Mouse (Mus musculus) testis, adult 2 months (tissue): ENCODE data around the gene Rhbdd1. TPM values are rescaled to one million over a fixed set of nuclear protein-coding genes. Genes with fewer than 3 reads are reported as not detected.

Experiments
- H3K27ac ChIP-seq: fragments of 200-500 bp; 2 replicates; pipeline ENCODE4 v1.5.1; 2012; ENCODE audit warnings: low read depth, low read length; ENCODE audit not compliant: control insufficient read depth, insufficient read depth
- H3K27me3 ChIP-seq: fragments of 200-500 bp; 2 replicates; pipeline ENCODE4 v1.6.1; 2012; ENCODE audit warnings: mild to moderate bottlenecking, low read length, moderate library complexity; ENCODE audit not compliant: control insufficient read depth, insufficient read depth
- H3K36me3 ChIP-seq: fragments of 200-500 bp; 2 replicates; pipeline ENCODE4 v1.6.1; 2012; ENCODE audit warnings: mild to moderate bottlenecking, low read length; ENCODE audit not compliant: control insufficient read depth, insufficient read depth
- H3K4me1 ChIP-seq: fragments of 200-500 bp; 2 replicates; pipeline ENCODE4 v1.6.1; 2012; ENCODE audit warnings: low read length; ENCODE audit not compliant: control insufficient read depth, insufficient read depth
- H3K4me3 ChIP-seq: fragments of 200-500 bp; 2 replicates; pipeline ENCODE4 v1.5.1; 2012; ENCODE audit warnings: low read depth, mild to moderate bottlenecking, low read length, moderate library complexity, mixed read lengths; ENCODE audit not compliant: control insufficient read depth
- CTCF ChIP-seq: fragments of 200-500 bp; IDR thresholded peaks from 2 replicates; pipeline ENCODE4 v1.5.1; 2012; ENCODE audit warnings: low read depth, mild to moderate bottlenecking, inconsistent platforms, low read length, moderate library complexity; ENCODE audit not compliant: control insufficient read depth, insufficient read depth, insufficient replicate concordance
- POLR2A ChIP-seq: fragments of 200-500 bp; IDR thresholded peaks from 2 replicates; pipeline ENCODE4 v1.6.1; 2012; ENCODE audit warnings: low read depth, mild to moderate bottlenecking, inconsistent platforms, low read length, moderate library complexity; ENCODE audit not compliant: control insufficient read depth
- polyA plus RNA-seq: library from polyadenylated mRNA; depleted of rRNA; stranded (reverse); fragments of >200 nt; gene quantifications from 2 replicates; pipeline ENCODE4 v1.2.3, GENCODE M21; 2012

Rhbdd1 gene
- polyA plus RNA-seq, 1 experiment, result 46.4 TPM

- no peak for TF ChIP-seq POLR2A
- TF ChIP-seq CTCF, result no peak
- Histone ChIP-seq H3K36me3 (no peaks in the 10 kb centered on the region), H3K4me3 (no peak overlapping the region), H3K4me1 (peaks cover 22% of the 10 kb centered on the region), H3K27ac (no peak overlapping the region), H3K27me3 (no peaks in the 10 kb centered on the region)
Measured at GRCm38 (mm10) chr1:82287776-82288325, 28.4 kb upstream of the Rhbdd1 start.

- no peak for TF ChIP-seq POLR2A
- TF ChIP-seq CTCF, result no peak
- Histone ChIP-seq H3K27ac (no peak overlapping the region), H3K27me3 (no peaks in the 10 kb centered on the region), H3K4me3 (no peak overlapping the region; the same call in 1 of the 2 replicates), H3K4me1 (peaks cover 20% of the 10 kb centered on the region), H3K36me3 (no peaks in the 10 kb centered on the region)
Measured at GRCm38 (mm10) chr1:82288421-82288990, 27.7 kb upstream of the Rhbdd1 start.

GRCm38 (mm10) chr1:82289116-82289989 lies 26.9 kb upstream of the Rhbdd1 start:
- TF ChIP-seq CTCF, result no peak
- no peak for TF ChIP-seq POLR2A
- Histone ChIP-seq H3K36me3 (no peaks in the 10 kb centered on the region), H3K27ac (no peak overlapping the region), H3K4me1 (peaks cover 20% of the 10 kb centered on the region), H3K4me3 (no peak overlapping the region; the same call in 1 of the 2 replicates), H3K27me3 (no peaks in the 10 kb centered on the region)

GRCm38 (mm10) chr1:82289990-82290681 lies 26.1 kb upstream of the Rhbdd1 start:
- H3K27ac ChIP-seq, result peak overlapping the region; percentile 8; the same call in 1 of the 2 replicates
- no peaks in the 10 kb centered on the region for H3K36me3 ChIP-seq
- peak overlapping the region; percentile 35 for H3K4me3 ChIP-seq
- H3K27me3 ChIP-seq, result no peaks in the 10 kb centered on the region
- peaks cover 20% of the 10 kb centered on the region for H3K4me1 ChIP-seq
- TF ChIP-seq POLR2A (no peak), CTCF (no peak)

GRCm38 (mm10) chr1:82290723-82291150 lies 25.5 kb upstream of the Rhbdd1 start:
- Histone ChIP-seq H3K27ac (peak overlapping the region; percentile 32; the same call in 1 of the 2 replicates), H3K4me1 (peaks cover 20% of the 10 kb centered on the region)

DNA sequence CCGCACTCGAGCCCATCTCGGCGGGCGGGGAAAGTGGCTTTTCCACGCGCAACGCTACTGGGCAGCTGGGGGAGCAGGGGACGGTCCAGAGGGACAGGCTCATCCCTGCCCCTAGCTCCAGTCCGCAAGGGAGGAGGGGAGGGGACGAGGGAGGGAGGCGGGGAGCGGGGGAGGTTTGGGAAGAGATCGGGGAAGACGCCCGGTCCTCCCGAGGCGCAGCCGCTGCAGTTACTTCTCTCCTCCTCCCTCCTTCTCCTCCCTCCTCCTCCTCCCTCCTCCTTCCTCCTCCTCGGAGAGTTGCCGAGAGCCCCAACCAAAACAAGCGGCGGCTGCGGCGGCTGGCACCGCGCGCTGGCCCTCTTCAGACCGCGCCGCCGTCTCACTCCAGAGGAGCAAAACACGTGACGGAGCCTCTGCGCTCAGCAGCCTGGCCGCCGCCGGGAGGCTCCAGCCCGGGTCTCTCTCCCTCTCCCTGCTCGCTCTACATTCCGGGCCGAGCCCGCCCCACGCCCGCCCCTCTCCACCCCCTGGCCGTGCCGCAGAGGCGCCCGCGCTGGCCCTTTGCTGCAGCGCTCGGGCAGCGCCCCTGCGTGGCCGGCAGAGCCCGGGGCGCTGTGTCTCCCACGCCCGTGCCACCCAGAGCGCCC lies 25.0 kb upstream of the Rhbdd1 start, which contains the start of gene Irs1:
TSS of gene Irs1 (minus strand) at position 266 of the 647 bp plus-strand sequence.
- peaks cover 20% of the 10 kb centered on the region for H3K4me1 ChIP-seq
- TF ChIP-seq CTCF (no peak), POLR2A (no peak)
- peak within 1 kb of the TSS; percentile 32; the same call in 1 of the 2 replicates for H3K27ac ChIP-seq
- H3K27me3 ChIP-seq, result no peaks in the 10 kb centered on the region
- peak within 1 kb of the TSS; percentile 35 for H3K4me3 ChIP-seq
- H3K36me3 ChIP-seq, result no peaks in the 10 kb centered on the region

More at GRCm38 (mm10) chr1:82290723-82291150, 25.5 kb upstream of the Rhbdd1 start:
- Histone ChIP-seq H3K36me3 (no peaks in the 10 kb centered on the region), H3K4me3 (peak overlapping the region; percentile 35), H3K27me3 (no peaks in the 10 kb centered on the region)
- TF ChIP-seq POLR2A, result peak; percentile 45; the same call in 1 of the 2 replicates
- TF ChIP-seq CTCF, result no peak
